Mouse (Mus musculus) thymus, postnatal 0 days (tissue): ENCODE results near the gene Trim25. TPM values are rescaled to one million over a fixed set of nuclear protein-coding genes. Genes with fewer than 3 reads are reported as not detected.
"Not testable (repeated sequence)": the region's sequence is repeated elsewhere in the genome, so short reads cannot be mapped to it uniquely, and the experiment has no call there.

Experiments
- DNase-seq: peaks from one replicate; pipeline ENCODE4 v3.0.0-alpha.2; 2015; ENCODE audit warnings: low spot score
- polyA plus RNA-seq: library from polyadenylated mRNA; unstranded; fragments of >200 nt; fragmentation: Nextera tagmentation; extraction: Ambion mirVana; gene quantifications from 2 replicates; pipeline ENCODE4 v1.2.1, GENCODE M21; 2015

Gene Trim25
- polyA plus RNA-seq, 1 experiment from 2014 or later: 48.9 TPM

- no peak for DNase-seq
Observed at GRCm38 (mm10) chr11:89022120-89022731, 23.1 kb downstream of the Trim25 start.

- no peak for DNase-seq
Observed at GRCm38 (mm10) chr11:89023477-89023876, 24.3 kb downstream of the Trim25 start.

- peak; percentile 64 for DNase-seq
Observed at GRCm38 (mm10) chr11:89024181-89024881, 25.2 kb downstream of the Trim25 start.

GRCm38 (mm10) chr11:89025603-89026002 lies 26.4 kb downstream of the Trim25 start:
- no peak for DNase-seq

- no peak for DNase-seq
Observed at GRCm38 (mm10) chr11:89026117-89026516, 26.9 kb downstream of the Trim25 start.

- DNase-seq: peak; percentile 60
Observed at GRCm38 (mm10) chr11:89027955-89028361, 28.8 kb downstream of the Trim25 start.

- DNase-seq: peak; percentile 21
Observed at GRCm38 (mm10) chr11:89028871-89029405, 29.8 kb downstream of the Trim25 start.

GRCm38 (mm10) chr11:89030552-89030951 lies 31.4 kb downstream of the Trim25 start:
- DNase-seq: no peak

- no peak for DNase-seq
Observed at GRCm38 (mm10) chr11:89031189-89031588, 32.0 kb downstream of the Trim25 start.

- no peak for DNase-seq
Observed at GRCm38 (mm10) chr11:89034592-89034991, 35.4 kb downstream of the Trim25 start.

- DNase-seq: no peak
Observed at GRCm38 (mm10) chr11:89035552-89035951, 36.4 kb downstream of the Trim25 start.

- DNase-seq: no peak
Observed at GRCm38 (mm10) chr11:89038496-89038895, 39.3 kb downstream of the Trim25 start.

GRCm38 (mm10) chr11:89039325-89039724 lies 40.1 kb downstream of the Trim25 start:
- peak; percentile 62 for DNase-seq

GRCm38 (mm10) chr11:89041073-89041472 lies 41.9 kb downstream of the Trim25 start:
- not testable (repeated sequence) for DNase-seq

GRCm38 (mm10) chr11:89043046-89043445 lies 43.9 kb downstream of the Trim25 start:
- DNase-seq: no peak

- DNase-seq: not testable (repeated sequence)
Observed at GRCm38 (mm10) chr11:89045501-89045900, 46.3 kb downstream of the Trim25 start.

GRCm38 (mm10) chr11:89046021-89046420 lies 46.8 kb downstream of the Trim25 start:
- no peak for DNase-seq

GRCm38 (mm10) chr11:89051767-89052166 lies 52.6 kb downstream of the Trim25 start:
- DNase-seq: no peak

GRCm38 (mm10) chr11:89055931-89056690 lies 56.9 kb downstream of the Trim25 start:
- no peak for DNase-seq

- DNase-seq: peak; percentile 79
Observed at GRCm38 (mm10) chr11:89058515-89059270, 59.5 kb downstream of the Trim25 start.

GRCm38 (mm10) chr11:89059919-89060422 lies 60.8 kb downstream of the Trim25 start:
- DNase-seq: peak; percentile 80
